29 mouse cellular contexts compared by ENCODE assay signal in the genomic region with DNA sequence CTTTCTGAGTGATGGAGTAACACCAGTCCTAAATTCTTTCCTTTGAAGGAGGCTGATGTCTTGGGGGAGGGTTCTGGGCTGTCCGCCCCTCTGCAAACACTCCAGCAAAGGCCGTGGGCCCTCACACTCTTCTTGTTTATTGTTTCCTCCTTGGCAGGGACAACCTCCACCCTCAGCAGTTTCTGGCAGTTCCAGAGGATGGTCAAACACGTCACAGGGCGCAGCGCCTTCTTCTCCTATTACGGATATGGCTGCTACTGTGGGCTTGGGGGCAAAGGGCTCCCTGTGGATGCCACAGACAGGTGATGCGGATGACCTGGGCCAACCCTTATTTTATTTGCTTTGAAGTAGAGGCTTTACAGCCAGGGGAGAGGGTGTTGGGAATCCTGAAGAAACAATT. TPM values are rescaled to one million over a fixed set of nuclear protein-coding genes. Genes with fewer than 3 reads are reported as not detected.
DNase-seq lines count a peak whose midpoint lies in the region; TF ChIP-seq lines count a peak whose summit lies in the region.
"Had no signal": no experiment of that assay in that cellular context is flagged by ENCODE, and none has a peak within 500 bp of the region (broad histone marks: within the 10 kb centered on the region; RNA-seq: fewer than 3 reads in every experiment).

No protein-coding gene starts in this region.

- DNase-seq in adrenal gland, postnatal 14 days: peak; percentile 28
- no peak for DNase-seq in adrenal gland, adult (ENCODE audit: inconsistent age in 2 of 2, low spot score in 1 of 2)
- DNase-seq in left cerebral cortex, adult 2 months (ENCODE audit: extremely low spot score in 1 of 2, low spot score in 2 of 2): no peak
- DNase-seq in left cerebral cortex, adult 8-10 months (ENCODE audit: low spot score in 2 of 2): no peak
- peak; percentile 56 for DNase-seq in kidney, adult 9 months
- DNase-seq in kidney, postnatal 36 days: peak; percentile 56 to 63
- no peak for DNase-seq in MN1 (ENCODE audit: low spot score)
- DNase-seq: cerebellum, adult 8-10 months; cerebellum, postnatal 25 days; gastrocnemius, postnatal 14 days; heart, postnatal 14 days; layer of hippocampus, adult 9-11 months; right cerebral cortex, adult 18-20 months; spleen, adult 18-20 months; thymus, postnatal 14 days had no signal

- intact Hi-C loops in left cerebral cortex, adult 2 months (cut with DNase I): no loop called here

- peak overlapping the region; percentile 13 for H3K27ac ChIP-seq in left cerebral cortex, adult 2 months
- H3K27ac ChIP-seq: forebrain, embryonic 13.5 days; hindbrain, postnatal 0 days; intestine, embryonic 15.5 days; limb, embryonic 12.5 days; liver, embryonic 15.5 days; lung, embryonic 15.5 days; neural tube, embryonic 12.5 days had no signal

- no peak overlapping the region for H3K4me3 ChIP-seq in left cerebral cortex, adult 2 months
- H3K4me3 ChIP-seq: forebrain, embryonic 13.5 days; intestine, embryonic 15.5 days; limb, embryonic 12.5 days; liver, embryonic 15.5 days; lung, embryonic 15.5 days; myocyte; neural tube, embryonic 12.5 days had no signal

- TF ChIP-seq CTCF in left cerebral cortex, adult 2 months (IDR thresholded peaks at IDR 0.05): no peak

RNA-seq across cellular contexts. Expression of gene Ubxn10, which starts 2.9 kb away (rescaled TPM):
- total RNA-seq in adrenal gland, postnatal 14 days (2021): 0.89 and 1.1 TPM in 2 replicates
- 1 to 10 TPM; 1.4 to 1.5 TPM for total RNA-seq in left cerebral cortex, adult 2 months (2021)
- total RNA-seq in left cerebral cortex, adult 8-10 months (2022): 1 to 10 TPM; 1.2 to 2.4 (median 1.5) TPM
- total RNA-seq: granulocyte monocyte progenitor cell, adult 5-6 weeks; megakaryocyte, adult 5-6 weeks had no signal

RNA-seq across cellular contexts. Expression of gene Pla2g2c, which starts 9.5 kb away (rescaled TPM):
- not detected in 2 replicates for total RNA-seq in adrenal gland, postnatal 14 days (2021)
- total RNA-seq in left cerebral cortex, adult 2 months (2021): not detected
- total RNA-seq in left cerebral cortex, adult 8-10 months (2022): under 1 TPM; 0.14 to 0.51 (median 0.26) TPM
- total RNA-seq: gastrocnemius, postnatal 14 days; granulocyte monocyte progenitor cell, adult 5-6 weeks; heart, postnatal 14 days; liver, adult 2 months; megakaryocyte, adult 5-6 weeks had no signal

RNA-seq across cellular contexts. Expression of gene Pla2g2f, which starts 23.3 kb away (rescaled TPM):
- total RNA-seq in adrenal gland, postnatal 14 days (2021): 13.7 and 14.3 TPM in 2 replicates
- total RNA-seq in left cerebral cortex, adult 2 months (2021): not detected
- total RNA-seq in left cerebral cortex, adult 8-10 months (2022): not detected
- total RNA-seq: gastrocnemius, postnatal 14 days; granulocyte monocyte progenitor cell, adult 5-6 weeks; hindbrain, postnatal 0 days; left cerebral cortex, postnatal 25 days; liver, adult 2 months; megakaryocyte, adult 5-6 weeks had no signal

RNA-seq across cellular contexts. Expression of gene Pla2g2d, which starts 41.4 kb away (rescaled TPM):
- total RNA-seq in adrenal gland, postnatal 14 days (2021): 1.1 and 10.7 TPM in 2 replicates
- under 1 TPM; 0.42 to 0.97 TPM for total RNA-seq in left cerebral cortex, adult 2 months (2021)
- total RNA-seq in left cerebral cortex, adult 8-10 months (2022): 1 to 10 TPM in 1 of 4 experiments, under 1 TPM in 3; 0.32 to 1.3 (median 0.69) TPM
- total RNA-seq: G1E; gastrocnemius, postnatal 14 days; granulocyte monocyte progenitor cell, adult 5-6 weeks; liver, adult 2 months; megakaryocyte, adult 5-6 weeks; midbrain, postnatal 0 days had no signal

Comparison
In these comparisons a context has a peak if more than half of its experiments do, and no peak if none do; other contexts are left out.
1. DNase-seq: peak in adrenal gland, postnatal 14 days (single experiment), kidney, adult 9 months (single experiment) and kidney, postnatal 36 days (2 of 2); none in adrenal gland, adult (0 of 2), left cerebral cortex, adult 2 months (0 of 2), left cerebral cortex, adult 8-10 months (0 of 2) and MN1 (single experiment).
2. RNA of gene Pla2g2f, which starts 23.3 kb away (total RNA-seq): 13.7 to 14.3 TPM in adrenal gland, postnatal 14 days; not detected in left cerebral cortex, adult 2 months and not detected in left cerebral cortex, adult 8-10 months; every median in the first group is over 10 times any median in the second.